Mouse (Mus musculus): Measurements from ENCODE around the gene Furin. TPM values are rescaled to one million over a fixed set of nuclear protein-coding genes. Genes with fewer than 3 reads are reported as not detected.

Furin gene
- total and polyA plus RNA-seq, 3 experiments = 1.5 to 20.9 (median 13.5) TPM

- H3K4me3 ChIP-seq (replicated peaks in 1 of 3; ENCODE audit: low read depth in 2 of 3, low read length in 2 of 3, poor library complexity in 1 of 3) = no peak overlapping the region
These were observed 37.2 kb downstream of the Furin start for GRCm38 (mm10) chr7:80368009-80368408.

GRCm38 (mm10) chr7:80367232-80367631 is 38.0 kb downstream of the Furin start:
- in situ Hi-C loops (cut with MboI; ENCODE audit: low pct_ligation_motif_present, low pct_unique_long_range_greater_than_20kb, low sequenced_read_pairs) = no loop called here
- Histone ChIP-seq H3K9me3 (replicated peaks; ENCODE audit: low read length) (no peaks in the 10 kb centered on the region), H3K9ac (ENCODE audit: insufficient read depth, low read depth) (no peak overlapping the region), H3K4me2 (ENCODE audit: insufficient read depth, low read depth, poor library complexity, severe bottlenecking) (no peak overlapping the region), H3K27ac (ENCODE audit: insufficient read depth, low read depth) (no peak overlapping the region), H3K4me3 (replicated peaks in 1 of 3; ENCODE audit: low read depth in 2 of 3, low read length in 2 of 3, poor library complexity in 1 of 3) (no peak overlapping the region), H3K79me2 (replicated peaks; ENCODE audit: control insufficient read depth, extremely low read depth, insufficient read depth, poor library complexity, severe bottlenecking) (peaks cover 6% of the 10 kb centered on the region), H3K27me3 (replicated peaks) (no peaks in the 10 kb centered on the region), H3K4me1 (ENCODE audit: control insufficient read depth in 1 of 2, insufficient read depth in 2 of 2) (peaks cover 6 to 34% of the 10 kb centered on the region in 2 experiments), H3K36me3 (replicated peaks in 1 of 2; ENCODE audit: control insufficient read depth in 1 of 2, insufficient read depth in 1 of 2, low read length in 1 of 2) (peaks cover 53 to 58% of the 10 kb centered on the region in 2 experiments)
- dilution Hi-C loops (cut with MboI; ENCODE audit: extremely low pct_ligation_motif_present, extremely low pct_unique_long_range_greater_than_20kb, low sequenced_read_pairs) = no loop called here
- TF ChIP-seq MAX (IDR thresholded peaks at IDR 0.05; ENCODE audit: low read length) (no peak), POLR2A (IDR thresholded peaks at IDR 0.05; ENCODE audit: low read depth, low read length) (no peak), UBTF (IDR thresholded peaks at IDR 0.05; ENCODE audit: low read depth, low read length) (no peak), NRF1 (IDR thresholded peaks at IDR 0.05; ENCODE audit: low read depth, low read length) (no peak)
- no peak for DNase-seq (ENCODE audit: extremely low read depth)

More at GRCm38 (mm10) chr7:80368009-80368408, 37.2 kb downstream of the Furin start:
- Histone ChIP-seq H3K36me3 (replicated peaks in 1 of 2; ENCODE audit: control insufficient read depth in 1 of 2, insufficient read depth in 1 of 2, low read length in 1 of 2) (peaks cover 45 to 50% of the 10 kb centered on the region in 2 experiments), H3K9me3 (replicated peaks; ENCODE audit: low read length) (no peaks in the 10 kb centered on the region), H3K79me2 (replicated peaks; ENCODE audit: control insufficient read depth, extremely low read depth, insufficient read depth, poor library complexity, severe bottlenecking) (peaks cover 6% of the 10 kb centered on the region), H3K27ac (ENCODE audit: insufficient read depth, low read depth) (no peak overlapping the region), H3K9ac (ENCODE audit: insufficient read depth, low read depth) (no peak overlapping the region), H3K4me2 (ENCODE audit: insufficient read depth, low read depth, poor library complexity, severe bottlenecking) (no peak overlapping the region), H3K27me3 (replicated peaks) (no peaks in the 10 kb centered on the region), H3K4me1 (ENCODE audit: control insufficient read depth in 1 of 2, insufficient read depth in 2 of 2) (peaks cover 7 to 42% of the 10 kb centered on the region in 2 experiments)
- no peak for DNase-seq (ENCODE audit: extremely low read depth)
- in situ Hi-C loops (cut with MboI; ENCODE audit: low pct_ligation_motif_present, low pct_unique_long_range_greater_than_20kb, low sequenced_read_pairs) (no loop called here), dilution Hi-C loops (cut with MboI; ENCODE audit: extremely low pct_ligation_motif_present, extremely low pct_unique_long_range_greater_than_20kb, low sequenced_read_pairs) (no loop called here)
- TF ChIP-seq BHLHE40 (IDR thresholded peaks at IDR 0.05; ENCODE audit: low read depth, low read length) = no peak
- TF ChIP-seq MAX (IDR thresholded peaks at IDR 0.05; ENCODE audit: low read length) = no peak
- no peak for TF ChIP-seq ETS1 (conservative IDR thresholded peaks at IDR 0.05; ENCODE audit: low read depth, low read length)
- TF ChIP-seq MXI1 (IDR thresholded peaks at IDR 0.05; ENCODE audit: low read depth, low read length) = no peak
- no peak for TF ChIP-seq KAT2A (IDR thresholded peaks at IDR 0.05; ENCODE audit: insufficient replicate concordance, low read length)
- no peak for TF ChIP-seq CHD1 (IDR thresholded peaks at IDR 0.05; ENCODE audit: low read depth, low read length)
- no peak for TF ChIP-seq CTCF (conservative IDR thresholded peaks at IDR 0.05 in 1 of 2, IDR thresholded peaks at IDR 0.05 in 1 of 2; ENCODE audit: low read depth in 2 of 2, low read length in 2 of 2)
- no peak for TF ChIP-seq MAZ (IDR thresholded peaks at IDR 0.05; ENCODE audit: low read depth, low read length)
- TF ChIP-seq SMC3 (IDR thresholded peaks at IDR 0.05; ENCODE audit: low read depth, low read length) = no peak
- TF ChIP-seq JUN (IDR thresholded peaks at IDR 0.05; ENCODE audit: insufficient read depth, low read depth, low read length) = no peak
- TF ChIP-seq E2F4 (IDR thresholded peaks at IDR 0.05; ENCODE audit: insufficient replicate concordance, low read depth, low read length) = no peak
- no peak for TF ChIP-seq ZC3H11A (IDR thresholded peaks at IDR 0.05; ENCODE audit: low read depth, low read length)
- no peak for TF ChIP-seq MYC (IDR thresholded peaks at IDR 0.05; ENCODE audit: low read depth, low read length)
- TF ChIP-seq RAD21 (IDR thresholded peaks at IDR 0.05; ENCODE audit: low read depth, low read length) = no peak
- TF ChIP-seq UBTF (IDR thresholded peaks at IDR 0.05; ENCODE audit: low read depth, low read length) = no peak
- no peak for TF ChIP-seq CHD2 (IDR thresholded peaks at IDR 0.05; ENCODE audit: low read length)
- no peak for TF ChIP-seq JUND (conservative IDR thresholded peaks at IDR 0.05; ENCODE audit: low read depth, low read length)
- no peak for TF ChIP-seq GABPA (IDR thresholded peaks at IDR 0.05; ENCODE audit: insufficient replicate concordance, low read depth, low read length)
- no peak for TF ChIP-seq POLR2AphosphoS2 (IDR thresholded peaks at IDR 0.05; ENCODE audit: low read depth, low read length)
- TF ChIP-seq ZMIZ1 (IDR thresholded peaks at IDR 0.05; ENCODE audit: low read depth, low read length) = no peak
